Mouse (Mus musculus) bone marrow, adult 2 months (tissue): ENCODE measurements around the gene Gm21970.

Experiments
- CTCF ChIP-seq: fragments of 200-500 bp; IDR thresholded peaks from 2 replicates; pipeline ENCODE4 v1.5.1; 2011; ENCODE audit warnings: low read length, control low read depth; ENCODE audit not compliant: control insufficient read depth, insufficient read depth
- POLR2A ChIP-seq: fragments of 200-500 bp; IDR thresholded peaks from 2 replicates; pipeline ENCODE4 v1.6.1; 2011; ENCODE audit warnings: low read depth, mild to moderate bottlenecking, control low read depth, low read length, borderline replicate concordance; ENCODE audit not compliant: control insufficient read depth

DNA sequence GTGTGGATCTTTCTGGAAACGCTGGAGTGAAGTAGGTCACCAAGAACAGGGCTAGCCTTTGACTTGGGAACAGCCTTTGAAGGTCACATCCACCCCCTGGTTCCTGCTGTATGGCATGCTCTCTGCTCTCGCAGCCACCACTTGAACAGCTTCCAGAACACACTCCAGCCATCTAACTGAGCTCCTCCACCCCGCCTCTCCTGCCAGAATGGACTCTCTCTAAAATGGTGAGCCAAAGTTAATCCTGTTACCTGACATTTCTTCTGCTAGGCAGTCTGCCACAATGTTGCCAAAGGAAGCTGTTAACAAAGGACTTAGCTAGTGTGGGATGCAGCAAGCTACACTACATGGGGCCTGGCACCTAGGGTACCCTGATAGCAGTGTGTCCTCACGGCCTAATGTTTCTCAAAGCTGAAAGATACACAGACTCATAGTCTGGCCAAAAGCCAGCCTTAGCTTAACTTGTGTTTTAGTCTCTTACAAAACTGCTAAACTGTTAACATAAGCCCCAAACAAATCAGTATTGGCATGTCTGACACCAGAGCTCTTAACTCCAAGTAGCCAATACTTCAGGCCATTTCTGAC, 3.4 kb downstream of the Gm21970 start:
- TF ChIP-seq CTCF (no peak), POLR2A (no peak)
